Mouse (Mus musculus) neural tube, embryonic 11.5 days (tissue): ENCODE results near the gene Nfic. TPM values are rescaled to one million over a fixed set of nuclear protein-coding genes. Genes with fewer than 3 reads are reported as not detected.

Experiments used
- ATAC-seq: fragments of 200-750 bp; cut with Nextera tagmentation; 2 replicates; pipeline ENCODE4 v1.8.0; 2017; ENCODE audit warnings: moderate number of reproducible peaks, mild to moderate bottlenecking, moderate TSS enrichment, moderate library complexity; ENCODE audit not compliant: insufficient read depth, low FRiP score, low TSS enrichment
- DNase-seq: peaks from one replicate; pipeline ENCODE4 v3.0.0-alpha.2; 2015; ENCODE audit warnings: low spot score
- H3K27ac ChIP-seq: fragments of 300-500 bp; sonication (generic); 2 replicates; pipeline ENCODE4 v1.5.1; 2014; ENCODE audit warnings: low read depth, mild to moderate bottlenecking, low read length
- H3K27me3 ChIP-seq: fragments of 300-500 bp; sonication (generic); 2 replicates; pipeline ENCODE4 v1.6.1; 2014; ENCODE audit warnings: mild to moderate bottlenecking, low read length, mixed read lengths; ENCODE audit not compliant: control insufficient read depth, insufficient read depth
- H3K36me3 ChIP-seq: fragments of 300-500 bp; sonication (generic); 2 replicates; pipeline ENCODE4 v1.6.1; 2014; ENCODE audit warnings: mild to moderate bottlenecking, low read length, moderate library complexity, mixed read lengths; ENCODE audit not compliant: control insufficient read depth, insufficient read depth
- H3K4me1 ChIP-seq: fragments of 300-500 bp; sonication (generic); 2 replicates; pipeline ENCODE4 v1.6.1; 2014; ENCODE audit warnings: low read length, mixed read lengths; ENCODE audit not compliant: control insufficient read depth, insufficient read depth
- H3K4me2 ChIP-seq: fragments of 300-500 bp; sonication (generic); 2 replicates; pipeline ENCODE4 v1.6.1; 2014; ENCODE audit warnings: low read depth, mild to moderate bottlenecking, moderate library complexity
- H3K4me3 ChIP-seq: fragments of 300-500 bp; sonication (generic); 2 replicates; pipeline ENCODE4 v1.5.1; 2014; ENCODE audit warnings: low read depth, low read length
- H3K9ac ChIP-seq: fragments of 300-500 bp; sonication (generic); 2 replicates; pipeline ENCODE4 v1.6.1; 2014; ENCODE audit warnings: mild to moderate bottlenecking, low read length
- H3K9me3 ChIP-seq: fragments of 300-500 bp; sonication (generic); 2 replicates; pipeline ENCODE4 v1.6.1; 2016; ENCODE audit warnings: low read length; ENCODE audit not compliant: control insufficient read depth
- WGBS: fragments of 180-500 bp; shearing (Covaris S2); extraction: QIAGEN DNeasy Blood & Tissue Kit; methylation state at CpG from one replicate; pipeline ENCODE4 v1.1.7; 2014; 5-methylcytosine and 5-hydroxymethylcytosine counted together
- polyA plus RNA-seq: library from polyadenylated mRNA; unstranded; fragments of >200 nt; fragmentation: Nextera tagmentation; extraction: Ambion mirVana; gene quantifications from 2 replicates; pipeline ENCODE4 v1.2.1, GENCODE M21; 2014

Gene Nfic
- polyA plus RNA-seq, 1 experiment from 2014 or later, result 16.8 TPM

DNA sequence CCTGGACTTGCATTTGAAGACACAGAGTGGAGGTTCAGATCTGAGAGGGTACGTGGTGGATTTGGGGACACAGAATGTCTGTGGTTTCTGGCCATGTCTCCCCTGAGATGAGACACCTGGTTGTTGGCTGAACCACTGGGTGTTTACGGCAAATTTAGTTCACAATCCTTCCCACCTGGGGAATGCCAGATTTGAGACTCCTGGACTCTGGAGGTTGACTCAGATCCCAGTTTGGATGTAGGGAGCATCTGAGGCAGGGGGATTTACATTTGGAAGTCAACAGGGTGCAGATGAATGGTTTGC is 78.1 kb downstream of the Nfic start:
- H3K9me3 ChIP-seq, result no peaks in the 10 kb centered on the region
- peaks cover 5% of the 10 kb centered on the region for H3K36me3 ChIP-seq
- H3K9ac ChIP-seq, result peak overlapping the region; percentile 89
- H3K27me3 ChIP-seq, result no peaks in the 10 kb centered on the region
- WGBS, result 57% methylated on average over 2 of the region's 2 CpGs
- peaks cover 12% of the 10 kb centered on the region for H3K4me1 ChIP-seq
- ATAC-seq (no peak), DNase-seq (no peak)
- H3K27ac ChIP-seq, result no peak overlapping the region
- H3K4me2 ChIP-seq, result peak overlapping the region; percentile 88
- peak overlapping the region; percentile 85 for H3K4me3 ChIP-seq

- Histone ChIP-seq H3K27me3 (no peaks in the 10 kb centered on the region), H3K4me3 (peak overlapping the region; percentile 85), H3K36me3 (peaks cover 5% of the 10 kb centered on the region), H3K27ac (no peak overlapping the region), H3K9me3 (no peaks in the 10 kb centered on the region), H3K4me1 (peaks cover 12% of the 10 kb centered on the region), H3K4me2 (peak overlapping the region; percentile 88), H3K9ac (peak overlapping the region; percentile 89)
- DNase-seq, result no peak
- 44% methylated on average over 6 of the region's 6 CpGs for WGBS
- ATAC-seq, result no peak
Measured at GRCm38 (mm10) chr10:81376561-81377361, 78.7 kb downstream of the Nfic start.

GRCm38 (mm10) chr10:81375322-81375721 is 80.1 kb downstream of the Nfic start:
- H3K36me3 ChIP-seq, result peaks cover 11% of the 10 kb centered on the region
- DNase-seq, result no peak
- ATAC-seq, result no peak
- 96% methylated on average over 10 of the region's 10 CpGs for WGBS
- no peak overlapping the region for H3K9ac ChIP-seq
- H3K9me3 ChIP-seq, result no peaks in the 10 kb centered on the region
- no peak overlapping the region for H3K27ac ChIP-seq
- no peak overlapping the region for H3K4me2 ChIP-seq
- H3K4me1 ChIP-seq, result peaks cover 12% of the 10 kb centered on the region
- H3K4me3 ChIP-seq, result no peak overlapping the region
- H3K27me3 ChIP-seq, result no peaks in the 10 kb centered on the region

GRCm38 (mm10) chr10:81367207-81367495 is 88.3 kb downstream of the Nfic start:
- WGBS, result 80% methylated on average over 6 of the region's 6 CpGs
- Histone ChIP-seq H3K9ac (no peak overlapping the region), H3K4me1 (peaks cover 30% of the 10 kb centered on the region), H3K4me3 (no peak overlapping the region), H3K4me2 (no peak overlapping the region), H3K36me3 (peaks cover 35% of the 10 kb centered on the region), H3K9me3 (no peaks in the 10 kb centered on the region), H3K27me3 (peaks cover 15% of the 10 kb centered on the region), H3K27ac (no peak overlapping the region; the same call in 1 of the 2 replicates)
- ATAC-seq (no peak), DNase-seq (no peak)

GRCm38 (mm10) chr10:81366477-81367206 is 88.8 kb downstream of the Nfic start:
- DNase-seq (no peak), ATAC-seq (no peak)
- Histone ChIP-seq H3K4me1 (peaks cover 30% of the 10 kb centered on the region), H3K27ac (no peak overlapping the region; the same call in 1 of the 2 replicates), H3K9ac (no peak overlapping the region), H3K36me3 (peaks cover 35% of the 10 kb centered on the region), H3K27me3 (peaks cover 15% of the 10 kb centered on the region), H3K4me2 (no peak overlapping the region), H3K9me3 (no peaks in the 10 kb centered on the region), H3K4me3 (no peak overlapping the region)
- 77% methylated on average over 6 of the region's 6 CpGs for WGBS

DNA sequence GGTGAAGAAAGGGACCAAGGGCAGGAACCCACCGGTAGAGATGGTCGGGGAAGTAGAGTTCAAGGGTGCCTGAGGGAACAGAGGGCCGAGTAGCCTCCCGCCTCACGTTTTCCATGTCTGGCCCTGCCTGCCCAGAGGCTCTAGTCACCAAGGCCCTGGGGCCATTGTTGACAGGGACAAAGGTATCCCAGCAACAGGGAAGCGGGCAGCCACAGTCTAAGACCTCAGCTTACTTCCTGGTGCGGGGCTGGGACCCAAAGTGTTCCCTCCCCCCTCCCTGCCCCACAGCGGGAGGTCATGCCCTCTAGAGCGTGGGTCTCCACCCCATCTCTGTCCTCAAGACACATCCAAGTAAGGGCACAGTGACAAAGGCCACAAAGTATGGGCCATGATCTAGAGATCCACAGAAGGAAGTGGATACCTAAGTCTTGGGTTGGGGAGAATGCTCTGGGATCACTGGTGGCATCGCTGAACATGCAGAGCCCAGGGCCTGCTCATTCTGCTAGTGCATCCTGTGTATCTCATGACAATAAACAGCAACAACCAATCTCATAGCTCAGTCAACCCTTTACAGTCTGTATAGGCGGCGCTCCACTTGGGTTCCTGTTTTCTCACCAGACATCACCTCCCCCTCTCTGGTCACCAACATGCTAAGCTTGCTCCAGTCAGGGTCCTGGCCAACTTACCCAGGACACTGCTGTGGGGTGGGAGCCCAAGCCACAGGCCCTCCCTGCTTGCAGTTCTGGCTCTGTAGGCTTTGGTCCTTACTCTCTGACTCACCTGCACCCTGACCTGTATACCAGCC is 89.6 kb downstream of the Nfic start, which contains the start of gene 4930404N11Rik:
Gene 4930404N11Rik (minus strand): TSS at position 145 of the 805 bp plus-strand sequence.
- DNase-seq (peak; percentile 67), ATAC-seq (no peak)
- peaks cover 15% of the 10 kb centered on the region for H3K27me3 ChIP-seq
- 26% methylated on average over 12 of the region's 12 CpGs for WGBS
- H3K4me1 ChIP-seq, result peaks cover 30% of the 10 kb centered on the region
- H3K36me3 ChIP-seq, result peaks cover 31% of the 10 kb centered on the region
- no peak within 1 kb of the TSS; the same call in 1 of the 2 replicates for H3K27ac ChIP-seq
- H3K4me2 ChIP-seq, result peak within 1 kb of the TSS; percentile 50
- peak within 1 kb of the TSS; percentile 15 for H3K4me3 ChIP-seq
- H3K9ac ChIP-seq, result peak within 1 kb of the TSS; percentile 37; the same call in 1 of the 2 replicates
- no peaks in the 10 kb centered on the region for H3K9me3 ChIP-seq

- Histone ChIP-seq H3K9ac (no peak overlapping the region), H3K27ac (no peak overlapping the region), H3K27me3 (peaks cover 15% of the 10 kb centered on the region), H3K4me1 (peaks cover 30% of the 10 kb centered on the region), H3K4me2 (no peak overlapping the region), H3K9me3 (no peaks in the 10 kb centered on the region), H3K4me3 (no peak overlapping the region), H3K36me3 (peaks cover 26% of the 10 kb centered on the region)
- 43% methylated on average over 4 of the region's 4 CpGs for WGBS
- ATAC-seq (no peak), DNase-seq (no peak)
Measured at GRCm38 (mm10) chr10:81365073-81365472, 90.4 kb downstream of the Nfic start.

DNA sequence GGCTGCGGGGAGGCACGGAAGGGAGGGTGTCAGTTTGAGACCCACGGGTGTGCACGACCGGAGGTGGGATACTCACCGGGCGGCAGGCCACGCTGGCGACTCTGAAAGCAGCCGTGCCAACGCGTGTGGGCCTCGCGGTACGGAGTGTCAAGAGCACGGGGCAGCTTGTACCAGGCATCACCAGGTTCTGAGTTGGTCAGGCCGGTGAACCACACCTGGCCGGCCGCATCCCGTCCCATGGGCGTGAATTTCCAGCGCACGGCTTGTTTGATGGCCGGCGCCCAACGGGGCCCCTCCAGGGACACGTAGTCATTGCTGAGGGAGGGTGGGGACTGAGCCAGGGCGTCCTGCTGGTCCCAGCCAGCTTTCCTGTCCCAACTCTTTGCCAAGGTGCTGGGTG is 90.8 kb downstream of the Nfic start:
- WGBS, result 12% methylated on average over 27 of the region's 28 CpGs
- peak overlapping the region; percentile 50 for H3K4me2 ChIP-seq
- 0 out of 2 replicates have a peak, but pooled peaks have one; percentile 6 for ATAC-seq
- no peak for DNase-seq
- peaks cover 30% of the 10 kb centered on the region for H3K4me1 ChIP-seq
- H3K4me3 ChIP-seq, result peak overlapping the region; percentile 15
- no peaks in the 10 kb centered on the region for H3K9me3 ChIP-seq
- H3K27me3 ChIP-seq, result peaks cover 15% of the 10 kb centered on the region
- H3K27ac ChIP-seq, result no peak overlapping the region
- H3K36me3 ChIP-seq, result peaks cover 22% of the 10 kb centered on the region
- H3K9ac ChIP-seq, result peak overlapping the region; percentile 37; the same call in 1 of the 2 replicates
